Mouse (Mus musculus) forebrain, embryonic 11.5 days (tissue): ENCODE data around the gene Prnd. TPM values are rescaled to one million over a fixed set of nuclear protein-coding genes. Genes with fewer than 3 reads are reported as not detected.
A peak's percentile ranks its signal among the peaks of the same experiment; 100 is the strongest.

Source experiments
- ATAC-seq: fragments of 200-750 bp; cut with Nextera tagmentation; replicated peaks from 2 replicates; pipeline ENCODE4 v1.8.0; 2017; ENCODE audit warnings: moderate TSS enrichment; ENCODE audit not compliant: low FRiP score
- DNase-seq: peaks from one replicate; pipeline ENCODE4 v3.0.0-alpha.2; 2017; ENCODE audit warnings: low spot score
- H3K27ac ChIP-seq: fragments of 300-500 bp; sonication (generic); 2 replicates; pipeline ENCODE4 v1.5.1; 2014; ENCODE audit warnings: low read depth, low read length
- H3K27me3 ChIP-seq: fragments of 300-500 bp; sonication (generic); 2 replicates; pipeline ENCODE4 v1.6.1; 2014; ENCODE audit warnings: mild to moderate bottlenecking, low read length, mixed read lengths; ENCODE audit not compliant: control insufficient read depth, insufficient read depth
- H3K36me3 ChIP-seq: fragments of 300-500 bp; sonication (generic); 2 replicates; pipeline ENCODE4 v1.6.1; 2014; ENCODE audit warnings: mild to moderate bottlenecking, low read length, moderate library complexity, mixed read lengths; ENCODE audit not compliant: control insufficient read depth, insufficient read depth
- H3K4me1 ChIP-seq: fragments of 300-500 bp; sonication (generic); replicated peaks from 2 replicates; pipeline ENCODE4 v1.6.1; 2014; ENCODE audit warnings: low read length, mixed read lengths; ENCODE audit not compliant: control insufficient read depth, insufficient read depth
- H3K4me2 ChIP-seq: fragments of 300-500 bp; sonication (generic); 2 replicates; pipeline ENCODE4 v1.6.1; 2014; ENCODE audit warnings: low read depth, mild to moderate bottlenecking, low read length, moderate library complexity, mixed read lengths; ENCODE audit not compliant: severe bottlenecking
- H3K4me3 ChIP-seq: fragments of 300-500 bp; sonication (generic); 2 replicates; pipeline ENCODE4 v1.5.1; 2014; ENCODE audit warnings: low read depth, low read length
- H3K9ac ChIP-seq: fragments of 300-500 bp; sonication (generic); 2 replicates; pipeline ENCODE4 v1.6.1; 2014; ENCODE audit warnings: low read length
- H3K9me3 ChIP-seq: fragments of 300-500 bp; sonication (generic); 2 replicates; pipeline ENCODE4 v1.6.1; 2016; ENCODE audit warnings: low read length, mixed read lengths; ENCODE audit not compliant: control insufficient read depth
- WGBS: fragments of 180-500 bp; shearing (Covaris S2); extraction: QIAGEN DNeasy Blood & Tissue Kit; methylation state at CpG from one replicate; pipeline ENCODE4 v1.1.7; 2014; 5-methylcytosine and 5-hydroxymethylcytosine counted together
- polyA plus RNA-seq: library from polyadenylated mRNA; unstranded; fragments of >200 nt; fragmentation: Nextera tagmentation; extraction: Ambion mirVana; gene quantifications from 2 replicates; pipeline ENCODE4 v1.2.1, GENCODE M21; 2014

Gene Prnd
- polyA plus RNA-seq, 1 experiment from 2014 or later = 5.0 TPM

DNA sequence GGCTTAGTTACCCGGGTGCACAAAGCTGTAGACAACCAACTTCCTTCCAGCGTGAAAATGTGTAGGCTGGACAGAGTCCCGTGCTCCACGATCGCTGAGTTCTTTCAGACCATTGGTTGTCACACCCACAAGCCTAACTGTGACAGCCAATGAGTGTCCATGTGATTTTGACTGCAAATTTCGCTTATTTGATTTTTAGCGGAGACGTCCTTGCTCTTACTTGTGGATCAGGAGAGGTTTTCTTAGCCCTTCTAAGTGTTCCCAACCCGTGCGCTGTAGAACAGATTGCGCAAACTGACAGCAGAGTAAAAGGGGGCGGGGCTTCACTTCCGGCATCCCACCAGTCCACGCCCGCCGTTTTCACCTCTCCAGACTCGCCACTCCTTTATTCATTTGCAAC, 4.6 kb downstream of the Prnd start:
- Histone ChIP-seq H3K27ac (no peak overlapping the region), H3K9ac (no peak overlapping the region), H3K9me3 (no peaks in the 10 kb centered on the region), H3K4me1 (no peaks in the 10 kb centered on the region), H3K4me2 (peak overlapping the region; percentile 47), H3K27me3 (peaks cover 16% of the 10 kb centered on the region), H3K4me3 (peak overlapping the region; percentile 20), H3K36me3 (no peaks in the 10 kb centered on the region)
- peak; percentile 71 for ATAC-seq
- peak; percentile 61 for DNase-seq
- 4% methylated on average over 17 of the region's 17 CpGs for WGBS

DNA sequence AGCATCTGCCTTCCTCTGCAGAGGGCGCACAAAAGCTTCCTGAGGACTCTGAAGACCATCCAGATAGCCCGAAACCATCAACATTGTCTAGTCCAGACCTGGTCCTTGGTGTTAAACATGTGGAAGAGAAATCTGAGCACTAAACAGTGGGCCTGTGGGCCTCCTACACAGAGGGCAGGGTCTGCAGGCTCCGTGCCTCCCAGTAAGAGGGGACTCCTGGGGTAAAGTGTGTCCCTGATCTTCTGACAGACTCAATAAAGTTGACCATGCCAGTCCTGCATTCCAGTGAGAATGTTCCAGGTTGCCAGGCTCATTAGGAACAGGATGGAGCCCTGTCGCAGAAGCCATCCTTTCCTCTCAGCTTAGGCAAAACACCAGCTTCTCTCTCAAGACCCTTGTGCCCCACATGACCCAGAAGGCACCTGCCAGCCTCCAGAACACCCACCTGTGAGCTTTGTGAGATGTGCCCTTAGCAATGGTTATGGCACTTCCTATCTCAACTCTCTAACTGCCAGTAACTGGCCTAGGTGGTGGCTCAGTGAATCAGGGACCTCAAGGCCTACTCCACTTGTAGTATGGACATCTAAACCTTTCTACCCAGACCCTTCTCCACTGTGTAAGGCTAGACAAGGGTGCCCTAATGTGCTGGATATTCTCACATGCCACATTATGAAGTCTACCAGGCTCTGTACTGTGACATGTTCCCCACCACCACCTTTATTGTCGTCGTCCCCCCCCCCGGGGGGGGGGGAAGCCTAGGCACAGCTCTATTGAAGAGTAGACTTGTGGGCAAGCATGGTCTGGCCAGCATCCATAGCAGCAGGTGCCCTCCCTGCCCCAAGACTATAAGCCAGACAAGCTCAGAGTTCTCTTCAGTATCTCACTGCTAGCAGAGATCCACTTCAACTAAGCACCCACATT, 5.9 kb downstream of the Prnd start:
- no peak overlapping the region for H3K27ac ChIP-seq
- H3K4me1 ChIP-seq = no peaks in the 10 kb centered on the region
- 93% methylated on average over 7 of the region's 7 CpGs for WGBS
- no peak overlapping the region for H3K9ac ChIP-seq
- no peak overlapping the region for H3K4me3 ChIP-seq
- H3K9me3 ChIP-seq = no peaks in the 10 kb centered on the region
- peaks cover 16% of the 10 kb centered on the region for H3K27me3 ChIP-seq
- DNase-seq (no peak), ATAC-seq (no peak)
- H3K36me3 ChIP-seq = no peaks in the 10 kb centered on the region
- no peak overlapping the region for H3K4me2 ChIP-seq

DNA sequence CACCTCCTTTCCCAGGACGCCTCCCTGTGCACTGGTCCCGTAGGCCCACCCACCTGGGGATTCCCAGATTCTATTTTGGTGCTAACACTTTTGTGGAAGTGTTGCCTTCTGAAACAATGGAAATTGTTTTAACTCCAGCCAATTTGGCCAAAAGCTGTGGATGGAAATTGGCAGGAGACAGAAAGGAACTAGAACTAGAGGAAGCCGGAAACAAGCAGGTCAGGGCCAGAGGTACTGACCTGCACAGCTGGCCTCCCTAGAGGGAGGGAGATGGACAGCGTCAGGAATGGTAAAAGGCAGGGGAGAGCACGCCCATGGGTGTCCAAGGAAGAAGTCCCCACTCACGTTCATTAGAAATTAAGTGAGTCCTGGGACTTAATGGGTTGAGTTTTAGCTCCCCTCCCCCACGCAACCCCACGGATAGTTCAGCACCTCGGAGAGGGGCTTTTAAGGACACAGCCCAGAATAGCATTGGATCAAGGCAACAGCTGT, 7.1 kb downstream of the Prnd start:
- Histone ChIP-seq H3K27ac (no peak overlapping the region), H3K9ac (no peak overlapping the region), H3K36me3 (no peaks in the 10 kb centered on the region), H3K4me1 (no peaks in the 10 kb centered on the region), H3K4me3 (no peak overlapping the region), H3K27me3 (peaks cover 12% of the 10 kb centered on the region), H3K4me2 (no peak overlapping the region), H3K9me3 (no peaks in the 10 kb centered on the region)
- no peak for ATAC-seq
- no peak for DNase-seq
- WGBS = 59% methylated on average over 9 of the region's 9 CpGs

DNA sequence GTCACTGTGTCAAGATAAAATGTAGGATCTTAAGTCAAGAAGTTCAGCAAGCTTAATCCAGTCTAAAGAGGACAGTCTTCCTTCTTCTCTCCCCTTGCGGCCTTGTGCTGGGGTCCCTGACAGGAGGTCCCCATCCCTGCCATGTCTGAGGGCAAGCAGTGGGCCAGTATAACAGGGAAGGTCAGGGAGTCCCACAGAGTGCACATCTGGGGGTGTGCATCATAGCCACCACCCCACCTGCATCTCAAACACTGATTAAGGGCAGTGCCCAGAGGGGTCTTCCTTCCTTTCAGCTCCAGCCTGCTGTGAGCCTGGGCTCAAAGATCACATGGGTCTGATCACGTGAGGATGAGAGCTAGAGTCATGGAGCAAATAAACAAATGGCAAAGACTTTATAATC, 11.0 kb downstream of the Prnd start:
- DNase-seq (no peak), ATAC-seq (no peak)
- Histone ChIP-seq H3K27ac (no peak overlapping the region), H3K36me3 (no peaks in the 10 kb centered on the region), H3K27me3 (no peaks in the 10 kb centered on the region), H3K4me3 (no peak overlapping the region), H3K9ac (no peak overlapping the region), H3K4me2 (no peak overlapping the region), H3K9me3 (no peaks in the 10 kb centered on the region), H3K4me1 (no peaks in the 10 kb centered on the region)
- WGBS = 85% methylated on average over 2 of the region's 2 CpGs

DNA sequence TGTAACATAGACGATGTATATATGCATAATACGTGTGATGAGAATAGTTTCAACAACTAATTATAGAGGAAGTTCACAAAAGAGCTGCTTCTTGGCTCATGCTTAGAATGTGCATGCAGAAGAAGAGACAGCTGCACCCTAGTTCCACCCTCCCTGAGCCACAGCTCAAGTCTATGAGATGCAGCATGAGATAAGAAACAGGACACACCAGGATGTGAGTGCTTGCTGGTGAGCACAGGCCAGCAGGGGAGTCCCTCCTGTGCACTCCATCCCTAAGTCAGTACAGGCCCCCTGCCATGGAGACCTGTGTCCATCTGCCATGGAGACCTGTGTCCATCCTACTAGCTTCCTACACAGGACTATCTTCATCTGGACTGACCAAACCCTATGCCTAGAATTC, 19.9 kb downstream of the Prnd start:
- WGBS = 90% methylated on average over 2 of the region's 2 CpGs
- no peaks in the 10 kb centered on the region for H3K4me1 ChIP-seq
- no peak overlapping the region for H3K9ac ChIP-seq
- H3K27ac ChIP-seq = no peak overlapping the region
- no peak overlapping the region for H3K4me2 ChIP-seq
- DNase-seq (no peak), ATAC-seq (no peak)
- H3K27me3 ChIP-seq = no peaks in the 10 kb centered on the region
- H3K36me3 ChIP-seq = no peaks in the 10 kb centered on the region
- H3K4me3 ChIP-seq = no peak overlapping the region
- H3K9me3 ChIP-seq = no peaks in the 10 kb centered on the region

DNA sequence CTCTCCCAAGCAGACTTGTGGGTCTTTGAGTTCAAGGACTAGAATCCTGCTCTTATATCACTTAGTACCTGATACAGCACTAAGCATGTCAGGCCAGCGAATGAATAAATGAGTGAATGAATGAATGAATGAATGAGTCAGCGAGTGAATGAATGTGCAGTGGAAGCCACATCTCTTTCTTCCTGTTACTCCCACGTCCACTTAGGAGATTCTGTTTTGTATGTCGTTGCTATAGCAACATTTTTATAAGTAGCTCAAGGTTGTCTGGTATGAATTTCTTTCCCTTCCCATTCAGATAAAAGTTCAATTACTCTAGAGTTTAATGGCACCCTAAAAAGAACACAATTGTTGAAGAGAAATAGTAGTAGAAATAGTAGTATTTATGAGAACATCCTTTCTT, 20.4 kb downstream of the Prnd start:
- Histone ChIP-seq H3K4me3 (no peak overlapping the region), H3K4me1 (no peaks in the 10 kb centered on the region), H3K4me2 (no peak overlapping the region), H3K27ac (no peak overlapping the region), H3K27me3 (no peaks in the 10 kb centered on the region), H3K36me3 (no peaks in the 10 kb centered on the region), H3K9ac (no peak overlapping the region), H3K9me3 (no peaks in the 10 kb centered on the region)
- 83% methylated on average over 4 of the region's 4 CpGs for whole genome bisulfite sequencing
- ATAC-seq (no peak), DNase-seq (no peak)

DNA sequence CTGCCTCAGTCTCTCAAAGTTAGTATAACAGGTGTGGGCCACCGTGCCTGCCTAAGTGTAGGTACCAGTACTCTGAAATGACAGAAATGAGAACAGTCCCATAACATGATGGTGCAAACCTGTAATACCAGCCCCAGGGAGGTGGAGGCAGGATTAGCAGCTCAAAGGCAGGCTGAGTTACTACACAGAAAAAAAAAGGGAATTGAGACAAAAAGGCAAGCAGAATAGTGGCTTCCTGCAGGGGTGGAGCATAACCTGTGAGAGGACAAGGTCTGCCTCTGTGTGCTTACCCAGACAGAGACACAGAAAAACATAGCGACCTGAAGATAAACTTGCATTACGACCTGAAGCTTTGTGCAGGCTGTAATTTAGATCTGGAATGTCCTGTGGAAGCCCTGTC, 26.0 kb downstream of the Prnd start:
- Histone ChIP-seq H3K4me1 (no peaks in the 10 kb centered on the region), H3K4me2 (no peak overlapping the region), H3K27ac (no peak overlapping the region), H3K4me3 (no peak overlapping the region), H3K9ac (no peak overlapping the region), H3K9me3 (no peaks in the 10 kb centered on the region), H3K27me3 (no peaks in the 10 kb centered on the region), H3K36me3 (no peaks in the 10 kb centered on the region)
- 81% methylated on average over 3 of the region's 3 CpGs for WGBS
- DNase-seq (no peak), ATAC-seq (no peak)

DNA sequence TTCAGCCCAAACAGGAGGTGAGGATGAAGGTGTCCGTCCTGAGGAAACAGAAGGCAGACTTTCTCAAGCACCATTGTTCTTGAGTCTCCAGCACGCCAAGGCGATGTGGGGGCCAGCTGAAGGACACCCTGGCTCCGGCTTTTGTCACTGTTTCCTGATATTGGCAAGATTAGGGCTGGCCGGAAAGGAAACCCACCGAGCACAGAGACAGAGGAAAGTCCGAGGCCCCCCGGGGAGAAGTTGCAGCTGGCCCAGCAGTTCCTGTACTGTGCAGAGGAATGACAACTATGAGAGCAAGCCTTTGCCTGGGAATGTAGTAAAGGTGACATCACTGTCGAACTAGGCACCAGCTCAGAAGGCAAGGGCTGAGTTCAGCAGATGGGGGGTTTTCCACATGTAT, 30.2 kb downstream of the Prnd start:
- no peak for ATAC-seq
- H3K27ac ChIP-seq = no peak overlapping the region
- H3K36me3 ChIP-seq = no peaks in the 10 kb centered on the region
- H3K9me3 ChIP-seq = no peaks in the 10 kb centered on the region
- H3K27me3 ChIP-seq = no peaks in the 10 kb centered on the region
- H3K9ac ChIP-seq = no peak overlapping the region
- H3K4me2 ChIP-seq = no peak overlapping the region
- peak; percentile 58 for DNase-seq
- WGBS = 45% methylated on average over 9 of the region's 9 CpGs
- no peak overlapping the region for H3K4me3 ChIP-seq
- no peaks in the 10 kb centered on the region for H3K4me1 ChIP-seq
